Mouse (Mus musculus) adrenal gland, postnatal 0 days (tissue): ENCODE measurements around the gene Aebp2. TPM values are rescaled to one million over a fixed set of nuclear protein-coding genes. Genes with fewer than 3 reads are reported as not detected.

ENCODE experiments used
- polyA plus RNA-seq: library from polyadenylated mRNA; unstranded; fragments of >200 nt; fragmentation: Nextera tagmentation; extraction: Ambion mirVana; gene quantifications from 2 replicates; pipeline ENCODE4 v1.2.1, GENCODE M21; 2015

Aebp2 gene
- 4.9 and 7.4 TPM in 2 replicates for polyA plus RNA-seq

GRCm38 (mm10) chr6:140622391-140623225 is at the start of gene Aebp2:
Gene Aebp2 (plus strand): TSS chr6:140622663.

Other genes with a start within 250 kb of the Aebp2 start
- 18.2 and 19.7 TPM in 2 replicates for gene Plekha5, start 198.6 kb upstream of the Aebp2 start, polyA plus RNA-seq
- gene Gm11077, start 106.6 kb downstream of the Aebp2 start, polyA plus RNA-seq, result not detected in 2 replicates